Comparison of ENCODE assay signal across 22 mouse cellular contexts in the genomic region with DNA sequence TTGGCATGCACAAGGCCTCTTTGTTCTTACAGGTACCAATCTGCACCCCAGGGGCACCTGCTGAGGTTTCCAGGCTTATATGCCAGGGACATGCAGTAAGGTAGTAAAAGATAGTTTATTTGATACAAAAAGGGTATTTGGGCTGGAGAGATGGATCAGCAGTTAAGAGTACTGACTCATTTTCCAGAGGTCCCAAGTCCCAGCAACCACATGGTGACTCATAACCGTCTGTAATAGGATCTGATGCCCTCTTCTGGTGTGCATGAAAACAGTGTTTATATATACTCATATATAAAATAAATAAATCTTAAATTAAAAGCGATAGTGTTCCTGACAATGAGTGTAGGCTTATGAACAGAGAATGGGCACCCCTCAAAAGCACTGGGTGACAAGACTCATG. TPM values are rescaled to one million over a fixed set of nuclear protein-coding genes. Genes with fewer than 3 reads are reported as not detected.
"Had no signal": no experiment of that assay in that cellular context is flagged by ENCODE, and none has a peak within 500 bp of the region (broad histone marks: within the 10 kb centered on the region; RNA-seq: fewer than 3 reads in every experiment).

No protein-coding gene starts in this region.

- DNase-seq: kidney, adult 11 months; kidney, adult 9 months; kidney, postnatal 36 days; left cerebral cortex, postnatal 4 days; lung, embryonic 14.5 days; lung, postnatal 10 days; right cerebral cortex, adult 18-20 months; thymus, adult 18-20 months; thymus, postnatal 14 days had no signal

- H3K36me3 ChIP-seq: midbrain, embryonic 15.5 days had no signal

- H3K4me3 ChIP-seq: limb, embryonic 13.5 days; liver, embryonic 15.5 days; midbrain, embryonic 10.5 days; midbrain, embryonic 15.5 days; neural tube, embryonic 13.5 days had no signal

- ATAC-seq: midbrain, embryonic 15.5 days had no signal

- H3K9me3 ChIP-seq: limb, embryonic 13.5 days; liver, embryonic 15.5 days; midbrain, embryonic 10.5 days; midbrain, embryonic 15.5 days; neural tube, embryonic 13.5 days had no signal

- H3K27me3 ChIP-seq: limb, embryonic 13.5 days; liver, embryonic 15.5 days; midbrain, embryonic 15.5 days; neural tube, embryonic 13.5 days had no signal

- H3K9ac ChIP-seq: limb, embryonic 13.5 days; liver, embryonic 15.5 days; lung, embryonic 14.5 days; midbrain, embryonic 15.5 days; neural tube, embryonic 13.5 days had no signal

- H3K27ac ChIP-seq: kidney, postnatal 0 days; limb, embryonic 13.5 days; liver, embryonic 15.5 days; midbrain, embryonic 10.5 days; midbrain, embryonic 15.5 days; neural tube, embryonic 13.5 days; stomach, postnatal 0 days had no signal

- H3K4me2 ChIP-seq: limb, embryonic 13.5 days; lung, embryonic 14.5 days; midbrain, embryonic 15.5 days; neural tube, embryonic 13.5 days had no signal

RNA-seq across cellular contexts. Expression of a gene that starts 31.3 kb away (rescaled TPM):
- total RNA-seq: left cerebral cortex, adult 18-20 months; left cerebral cortex, postnatal 10 days; left cerebral cortex, postnatal 4 days had no signal
- polyA plus RNA-seq: limb, embryonic 13.5 days; midbrain, embryonic 10.5 days; midbrain, embryonic 15.5 days; neural tube, embryonic 13.5 days had no signal

RNA-seq across cellular contexts. Expression of a gene that starts 51.3 kb away (rescaled TPM):
- total RNA-seq: layer of hippocampus, adult 18-20 months; layer of hippocampus, postnatal 10 days; left cerebral cortex, adult 18-20 months; left cerebral cortex, postnatal 10 days; megakaryocyte, adult 5-6 weeks; monocyte, adult 5-6 weeks had no signal
- polyA plus RNA-seq: kidney, postnatal 0 days; limb, embryonic 13.5 days; midbrain, embryonic 10.5 days; neural tube, embryonic 13.5 days; stomach, postnatal 0 days had no signal

RNA-seq across cellular contexts. Expression of a gene that starts 54.5 kb away (rescaled TPM):
- total RNA-seq: layer of hippocampus, postnatal 10 days; left cerebral cortex, adult 18-20 months; left cerebral cortex, postnatal 10 days had no signal
- polyA plus RNA-seq: kidney, postnatal 0 days; limb, embryonic 13.5 days; liver, embryonic 15.5 days; lung, embryonic 14.5 days; midbrain, embryonic 10.5 days; midbrain, embryonic 15.5 days; neural tube, embryonic 13.5 days had no signal
